ENCODE assay signal across 7 mouse cellular contexts in genomic region chr10:94249575-94250456, GRCm38 (mm10). TPM values are rescaled to one million over a fixed set of nuclear protein-coding genes. Genes with fewer than 3 reads are reported as not detected.
DNase-seq lines count a peak whose midpoint lies in the region; ATAC-seq lines count a peak whose summit lies in the region.

No protein-coding gene starts in this region.

- H3K4me1 ChIP-seq in lung, embryonic 16.5 days (replicated peaks; ENCODE audit: control insufficient read depth, insufficient read depth, low read length) = peaks cover 8% of the 10 kb centered on the region
- peaks cover 41% of the 10 kb centered on the region for H3K4me1 ChIP-seq in heart, embryonic 10.5 days
- peaks cover 17% of the 10 kb centered on the region for H3K4me1 ChIP-seq in limb, embryonic 10.5 days
- peaks cover 15% of the 10 kb centered on the region for H3K4me1 ChIP-seq in neural tube, embryonic 15.5 days

- peak; percentile 78; the same call in 1 of the 2 replicates for ATAC-seq in lung, embryonic 16.5 days (ENCODE audit: low read depth)
- peak; percentile 76; the same call in 1 of the 2 replicates for ATAC-seq in neural tube, embryonic 15.5 days (ENCODE audit: low FRiP score)

- H3K27me3 ChIP-seq in lung, embryonic 16.5 days (ENCODE audit: control insufficient read depth, insufficient read depth, low read depth, low read length) = no peaks in the 10 kb centered on the region
- H3K27me3 ChIP-seq in heart, embryonic 10.5 days (ENCODE audit: insufficient read depth, poor library complexity, severe bottlenecking) = no peaks in the 10 kb centered on the region
- H3K27me3 ChIP-seq in limb, embryonic 10.5 days (ENCODE audit: low read depth, poor library complexity, severe bottlenecking) = no peaks in the 10 kb centered on the region
- no peaks in the 10 kb centered on the region for H3K27me3 ChIP-seq in neural tube, embryonic 15.5 days (replicated peaks)

- H3K9ac ChIP-seq in lung, embryonic 16.5 days (ENCODE audit: low read length) = no peak overlapping the region
- H3K9ac ChIP-seq in neural tube, embryonic 15.5 days (replicated peaks) = no peak overlapping the region

- H3K4me3 ChIP-seq in lung, embryonic 16.5 days (ENCODE audit: low read length) = no peak overlapping the region
- H3K4me3 ChIP-seq in heart, embryonic 10.5 days = peak overlapping the region; percentile 25; the same call in 1 of the 2 replicates
- no peak overlapping the region for H3K4me3 ChIP-seq in limb, embryonic 10.5 days
- no peak overlapping the region for H3K4me3 ChIP-seq in neural tube, embryonic 15.5 days (replicated peaks)

- peak overlapping the region; percentile 15; the same call in 1 of the 2 replicates for H3K4me2 ChIP-seq in lung, embryonic 16.5 days (ENCODE audit: low read depth, low read length)
- H3K4me2 ChIP-seq in neural tube, embryonic 15.5 days = peak overlapping the region; percentile 43

- no peaks in the 10 kb centered on the region for H3K9me3 ChIP-seq in lung, embryonic 16.5 days (ENCODE audit: control insufficient read depth, low read length)
- no peaks in the 10 kb centered on the region for H3K9me3 ChIP-seq in heart, embryonic 10.5 days
- no peaks in the 10 kb centered on the region for H3K9me3 ChIP-seq in limb, embryonic 10.5 days (replicated peaks)
- no peaks in the 10 kb centered on the region for H3K9me3 ChIP-seq in neural tube, embryonic 15.5 days (replicated peaks)

- 28% methylated on average over 22 of the region's 22 CpGs for WGBS in lung, embryonic 16.5 days
- 31% methylated on average over 22 of the region's 22 CpGs for WGBS in heart, embryonic 10.5 days
- 47% methylated on average over 22 of the region's 22 CpGs for WGBS in limb, embryonic 10.5 days
- 31% methylated on average over 22 of the region's 22 CpGs for WGBS in neural tube, embryonic 15.5 days

- no peak for DNase-seq in lung, postnatal 4 days
- peak; percentile 74 for DNase-seq in embryo, embryonic 11 days
- peak; percentile 94 for DNase-seq in heart, embryonic 10.5 days (ENCODE audit: low spot score)
- DNase-seq in limb, embryonic 10.5 days (ENCODE audit: low spot score) = peak; percentile 50
- no peak for DNase-seq in testis, postnatal 10 days (ENCODE audit: low spot score)

- no peaks in the 10 kb centered on the region for H3K36me3 ChIP-seq in lung, embryonic 16.5 days (ENCODE audit: control insufficient read depth, insufficient read depth, low read length)
- no peaks in the 10 kb centered on the region for H3K36me3 ChIP-seq in heart, embryonic 10.5 days
- no peaks in the 10 kb centered on the region for H3K36me3 ChIP-seq in limb, embryonic 10.5 days
- no peaks in the 10 kb centered on the region for H3K36me3 ChIP-seq in neural tube, embryonic 15.5 days

- H3K27ac ChIP-seq in lung, embryonic 16.5 days (ENCODE audit: low read length) = no peak overlapping the region
- H3K27ac ChIP-seq in heart, embryonic 10.5 days = peak overlapping the region; percentile 83
- no peak overlapping the region for H3K27ac ChIP-seq in limb, embryonic 10.5 days
- H3K27ac ChIP-seq in neural tube, embryonic 15.5 days (replicated peaks) = peak overlapping the region; percentile 3; the same call in 1 of the 2 replicates

RNA-seq across cellular contexts. Expression of gene Gm4792, which starts 48.7 kb away (rescaled TPM):
- polyA plus RNA-seq in lung, embryonic 16.5 days (2015; fragmentation: Nextera tagmentation; extraction: Ambion mirVana) = not detected in 2 replicates
- not detected in 2 replicates for polyA plus RNA-seq in heart, embryonic 10.5 days (2016; fragmentation: Nextera tagmentation; extraction: Ambion mirVana)
- not detected in 2 replicates for polyA plus RNA-seq in limb, embryonic 10.5 days (2016; fragmentation: Nextera tagmentation; extraction: Ambion mirVana)
- 0.20 and 0.24 TPM in 2 replicates for polyA plus RNA-seq in neural tube, embryonic 15.5 days (2015; fragmentation: Nextera tagmentation; extraction: Ambion mirVana)

RNA-seq across cellular contexts. Expression of gene Ndufa12, which starts 51.3 kb away (rescaled TPM):
- polyA plus RNA-seq in lung, embryonic 16.5 days (2015; fragmentation: Nextera tagmentation; extraction: Ambion mirVana) = 294 and 308 TPM in 2 replicates
- polyA plus RNA-seq in heart, embryonic 10.5 days (2016; fragmentation: Nextera tagmentation; extraction: Ambion mirVana) = 612 and 687 TPM in 2 replicates
- 495 and 559 TPM in 2 replicates for polyA plus RNA-seq in limb, embryonic 10.5 days (2016; fragmentation: Nextera tagmentation; extraction: Ambion mirVana)
- 358 and 402 TPM in 2 replicates for polyA plus RNA-seq in neural tube, embryonic 15.5 days (2015; fragmentation: Nextera tagmentation; extraction: Ambion mirVana)

Comparison
In these comparisons a context has a peak if more than half of its experiments do, and no peak if none do; other contexts are left out.
1. H3K27ac ChIP-seq: peak in heart, embryonic 10.5 days (single experiment) and neural tube, embryonic 15.5 days (single experiment); none in lung, embryonic 16.5 days (single experiment) and limb, embryonic 10.5 days (single experiment).
2. DNase-seq: peak in embryo, embryonic 11 days (single experiment), heart, embryonic 10.5 days (single experiment) and limb, embryonic 10.5 days (single experiment); none in lung, postnatal 4 days (0 of 2) and testis, postnatal 10 days (single experiment).